Mouse (Mus musculus): ENCODE data around the gene Slc6a12.

DNA sequence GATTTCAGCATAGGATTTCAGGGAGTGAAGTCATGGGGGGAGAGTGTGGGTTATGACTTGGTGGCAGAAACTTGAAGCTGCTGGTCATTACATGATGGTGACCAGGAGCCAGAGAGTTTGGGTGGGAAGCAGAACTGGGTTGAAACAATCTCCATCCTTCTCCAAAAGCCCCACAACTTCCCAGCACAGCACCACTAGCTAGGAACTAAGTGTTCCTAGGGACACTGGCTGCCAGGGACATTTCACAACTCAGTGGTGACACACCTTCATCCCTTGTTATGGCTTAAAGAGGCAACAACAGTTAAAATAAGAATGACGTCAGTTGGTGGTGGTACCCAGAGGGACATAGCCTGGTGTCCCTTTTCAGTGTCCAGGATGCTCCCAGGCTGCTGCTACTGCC lies 13.2 kb downstream of the Slc6a12 start:
- TF ChIP-seq CTCF (IDR thresholded peaks at IDR 0.05; ENCODE audit: borderline replicate concordance, extremely low read depth, insufficient read depth, insufficient read length) (no peak), POLR2A (IDR thresholded peaks at IDR 0.05; ENCODE audit: borderline replicate concordance, extremely low read depth, insufficient read depth, insufficient read length, poor library complexity, severe bottlenecking) (no peak)

Measured in brain, embryonic 14.5 days (tissue).